Mouse (Mus musculus) 3T3-L1 (cell line): ENCODE measurements at regions not wholly inside any gene's neighbourhood (a gene's known extent, or its start where the extent isn't known, plus 50 kb on each side); places are given as distances from the start of the nearest gene placed in this dataset.

Source experiments
- DNase-seq: peaks from one replicate; pipeline ENCODE4 v3.0.0-alpha.2; 2015; ENCODE audit warnings: low read depth, low spot score

GRCm38 (mm10) chr13:51297231-51297880 is 111.1 kb upstream of the S1pr3 start:
- DNase-seq: no peak

DNA sequence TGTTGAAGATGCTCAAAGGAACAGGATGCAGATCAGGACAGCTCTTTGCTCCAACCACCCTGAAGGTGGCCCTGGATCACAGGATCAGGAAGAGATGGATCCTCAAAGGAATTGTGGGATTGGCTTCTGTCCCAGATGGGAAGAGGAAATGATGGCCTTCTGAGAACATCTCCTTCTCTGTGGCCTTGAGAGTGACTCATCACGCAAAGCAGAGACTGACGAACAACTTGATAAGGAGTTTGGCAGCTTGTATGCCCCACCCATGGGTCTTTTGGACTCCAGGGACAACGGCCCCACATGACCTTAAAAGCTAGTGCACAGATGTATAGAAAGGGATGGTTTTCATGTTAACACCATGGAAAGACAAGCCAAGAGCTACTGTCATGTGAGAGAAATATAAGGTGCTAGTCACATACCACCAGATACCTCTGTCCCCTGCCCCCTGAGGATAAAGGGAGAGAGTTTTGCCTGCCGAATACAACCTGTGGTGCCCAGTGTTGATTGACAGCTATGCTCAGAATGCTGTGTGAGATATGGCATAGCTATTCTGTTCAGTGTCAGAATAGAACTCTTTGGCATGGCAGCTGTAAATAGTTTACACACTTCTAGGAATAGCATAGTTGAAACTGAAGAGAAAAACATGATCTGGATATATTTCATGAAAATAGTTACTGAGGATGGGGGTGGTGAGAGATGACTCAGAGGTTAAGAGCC is 109.2 kb upstream of the S1pr3 start:
- peak; percentile 94 for DNase-seq

DNA sequence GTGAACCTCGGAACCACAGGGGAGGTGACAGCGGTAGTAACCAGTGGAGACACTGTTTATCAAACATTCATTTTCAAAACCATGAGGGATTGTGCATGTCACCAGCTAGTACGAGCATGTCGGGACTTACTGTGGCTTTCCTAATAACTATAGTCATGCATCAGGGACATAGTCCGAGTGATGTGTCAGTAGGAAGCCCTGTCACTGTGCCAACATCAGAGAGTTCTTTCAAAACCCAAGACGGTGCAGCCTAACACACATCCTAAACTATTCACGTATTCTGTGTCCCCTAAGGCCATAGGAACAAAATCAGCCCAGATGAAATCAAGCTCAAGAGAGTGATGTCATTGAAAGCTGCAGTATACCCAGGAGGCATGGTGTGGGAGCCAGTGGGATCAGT is 107.0 kb upstream of the S1pr3 start:
- DNase-seq: no peak

- DNase-seq: no peak
These were observed 105.3 kb upstream of the S1pr3 start for GRCm38 (mm10) chr13:51303112-51303511.

DNA sequence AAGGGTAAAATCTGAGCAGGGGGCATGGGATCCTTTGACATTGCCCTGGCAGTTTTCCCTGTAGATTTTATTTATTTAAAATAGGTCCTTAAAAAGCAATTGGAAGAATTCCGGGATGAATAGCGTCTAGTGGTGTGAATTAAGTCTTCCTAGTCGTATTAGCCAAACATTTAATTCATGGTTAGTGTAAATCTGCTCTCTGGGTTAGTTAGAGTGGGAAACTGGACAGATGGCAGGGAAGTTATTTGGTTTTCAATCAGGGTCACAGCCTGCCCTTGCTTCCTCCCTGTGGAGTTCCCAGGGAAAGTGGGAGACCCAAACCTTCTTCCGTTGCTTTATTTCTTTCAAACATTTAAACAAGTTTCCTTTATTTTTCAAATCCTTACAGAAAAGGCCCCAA is 103.8 kb upstream of the S1pr3 start:
- no peak for DNase-seq

- peak; percentile 75 for DNase-seq
These were observed 99.0 kb upstream of the S1pr3 start for GRCm38 (mm10) chr13:51309446-51309845.

- peak; percentile 59 for DNase-seq
These were observed 98.4 kb upstream of the S1pr3 start for GRCm38 (mm10) chr13:51310041-51310440.

- no peak for DNase-seq
These were observed 96.7 kb upstream of the S1pr3 start for GRCm38 (mm10) chr13:51311679-51312255.

GRCm38 (mm10) chr13:51313129-51313850 is 95.1 kb upstream of the S1pr3 start:
- DNase-seq: peak; percentile 75

- peak; percentile 99 for DNase-seq
These were observed 93.9 kb upstream of the S1pr3 start for GRCm38 (mm10) chr13:51314541-51314977.

DNA sequence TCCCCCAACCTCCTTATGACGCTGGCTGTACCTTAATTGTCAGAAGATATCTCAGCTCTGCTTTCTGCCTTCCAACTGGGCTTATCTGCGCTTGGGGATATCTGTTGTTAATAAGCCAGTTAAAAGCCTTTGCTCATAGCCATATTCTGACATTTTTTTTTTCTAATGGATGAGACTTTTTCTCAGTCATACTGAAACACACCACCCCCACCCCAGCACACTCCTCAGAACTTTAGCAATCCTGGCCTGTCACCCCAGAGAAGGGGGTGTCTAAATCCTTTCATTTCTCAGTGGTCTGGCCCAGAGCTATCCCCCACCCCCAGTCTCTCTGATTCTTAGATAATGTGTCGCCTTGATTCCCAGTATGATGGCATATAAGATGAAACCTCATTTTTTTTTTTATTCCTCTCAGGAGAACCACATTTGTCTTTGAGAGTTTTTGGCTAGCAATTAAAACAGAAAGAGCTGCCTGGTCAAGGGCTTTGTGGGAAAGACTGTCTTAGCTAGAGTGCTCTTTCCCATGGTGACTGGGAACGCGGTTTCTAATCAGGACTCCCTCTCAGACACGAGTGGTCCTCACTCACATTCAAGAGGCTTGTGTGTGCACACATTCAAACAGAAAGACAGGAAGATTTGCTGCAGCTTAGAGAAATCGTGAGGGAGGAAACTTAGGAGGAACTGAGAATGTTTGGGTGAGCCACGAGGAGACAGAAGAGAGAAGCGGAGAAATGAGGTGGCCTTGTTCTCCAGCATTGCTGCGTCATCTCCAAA is 93.2 kb upstream of the S1pr3 start:
- DNase-seq: no peak

DNA sequence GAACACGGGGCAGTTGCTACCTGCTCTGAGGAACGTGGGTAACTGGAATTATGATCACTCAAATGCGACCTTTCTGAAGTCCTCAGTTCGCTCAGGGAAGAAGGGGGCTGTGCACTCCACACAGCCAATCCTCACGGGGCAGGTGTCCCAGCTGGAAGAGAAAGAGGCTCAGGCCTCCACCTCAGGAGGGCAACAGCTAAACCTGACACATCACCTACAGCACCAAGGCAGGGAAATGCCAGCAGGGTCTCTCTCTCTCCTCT is 92.7 kb upstream of the S1pr3 start:
- no peak for DNase-seq

DNA sequence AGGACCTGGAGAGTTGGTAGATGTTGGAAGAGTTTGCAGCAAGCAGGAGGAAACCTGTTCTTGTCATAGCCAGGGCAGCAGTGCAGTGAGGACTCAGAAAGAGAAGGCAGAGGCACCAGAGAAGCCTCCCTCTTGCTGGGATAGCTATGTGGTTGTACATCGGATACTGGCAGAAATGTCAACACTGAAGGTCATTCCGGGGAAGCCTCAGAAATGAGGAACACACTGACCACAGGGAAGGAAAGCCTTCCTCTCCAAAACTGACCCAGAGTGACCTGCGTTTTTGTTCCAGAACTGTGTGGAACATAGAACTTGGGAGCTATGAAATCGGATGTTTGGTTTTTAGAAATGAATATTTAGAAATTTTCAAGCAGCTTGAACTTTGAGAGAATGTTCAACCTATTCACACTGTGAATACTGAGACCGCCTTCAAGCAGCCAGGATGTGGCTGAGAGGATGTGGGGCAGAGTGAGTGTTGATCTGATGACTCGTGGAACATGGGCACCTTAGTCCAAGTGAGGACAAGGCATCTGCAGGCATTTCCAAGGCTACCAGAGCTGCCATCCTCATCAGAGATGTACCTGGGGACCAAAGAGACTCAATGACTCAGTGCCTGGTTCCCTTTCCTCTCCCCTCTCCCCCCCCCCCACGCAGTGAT is 85.3 kb upstream of the S1pr3 start:
- DNase-seq: peak; percentile 61

DNA sequence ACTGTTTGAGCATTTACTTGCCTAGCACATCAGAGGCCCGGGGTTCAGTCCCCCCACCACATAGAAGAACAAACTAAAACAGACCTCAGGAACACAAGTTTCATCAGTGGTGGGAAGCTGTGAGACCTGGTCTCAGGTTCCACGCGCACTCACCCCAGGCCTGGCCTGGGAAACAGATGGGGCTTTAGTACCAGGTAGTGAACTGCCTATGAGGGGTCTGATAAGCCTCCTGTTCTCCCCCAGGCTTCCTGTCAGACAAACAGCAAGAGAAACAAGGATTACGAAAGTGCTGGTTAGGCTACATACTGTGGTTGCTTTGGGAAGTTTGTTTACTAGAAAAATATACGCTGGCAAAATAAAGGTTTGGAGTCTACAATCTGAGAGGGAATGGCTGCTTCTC is 83.7 kb upstream of the S1pr3 start:
- DNase-seq: no peak

- DNase-seq: no peak
These were observed 83.1 kb upstream of the S1pr3 start for GRCm38 (mm10) chr13:51325298-51325697.

- no peak for DNase-seq
These were observed 82.3 kb upstream of the S1pr3 start for GRCm38 (mm10) chr13:51326128-51326527.

GRCm38 (mm10) chr13:51328131-51328970 is 80.1 kb upstream of the S1pr3 start:
- peak; percentile 58 for DNase-seq

GRCm38 (mm10) chr13:51328971-51329346 is 79.5 kb upstream of the S1pr3 start:
- peak; percentile 47 for DNase-seq

GRCm38 (mm10) chr13:51329717-51330116 is 78.7 kb upstream of the S1pr3 start:
- no peak for DNase-seq

DNA sequence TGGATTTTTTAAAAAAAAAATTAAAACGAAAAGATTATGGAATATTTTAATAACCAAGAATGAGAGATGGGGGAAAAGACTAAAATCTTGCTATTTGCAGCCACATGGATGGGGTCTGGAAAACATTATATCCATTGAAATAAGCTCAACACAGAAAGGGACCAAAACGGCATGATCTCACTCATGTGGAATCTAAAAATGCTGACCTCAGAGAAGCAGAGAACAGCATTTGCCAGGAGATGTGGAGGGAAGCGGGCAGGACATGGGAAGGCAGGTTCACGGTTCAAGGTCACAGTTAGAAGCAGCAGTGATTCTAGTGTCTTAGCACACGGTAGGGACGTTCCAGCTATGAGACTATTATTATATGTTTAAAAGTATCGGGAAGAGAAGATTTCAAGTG is 76.2 kb upstream of the S1pr3 start:
- peak; percentile 51 for DNase-seq
